Mouse (Mus musculus): Measurements from ENCODE around the gene Esr1. TPM values are rescaled to one million over a fixed set of nuclear protein-coding genes. Genes with fewer than 3 reads are reported as not detected.

The Esr1 gene
- polyA plus RNA-seq, 2 experiments = 0.79 to 1.1 TPM

DNA sequence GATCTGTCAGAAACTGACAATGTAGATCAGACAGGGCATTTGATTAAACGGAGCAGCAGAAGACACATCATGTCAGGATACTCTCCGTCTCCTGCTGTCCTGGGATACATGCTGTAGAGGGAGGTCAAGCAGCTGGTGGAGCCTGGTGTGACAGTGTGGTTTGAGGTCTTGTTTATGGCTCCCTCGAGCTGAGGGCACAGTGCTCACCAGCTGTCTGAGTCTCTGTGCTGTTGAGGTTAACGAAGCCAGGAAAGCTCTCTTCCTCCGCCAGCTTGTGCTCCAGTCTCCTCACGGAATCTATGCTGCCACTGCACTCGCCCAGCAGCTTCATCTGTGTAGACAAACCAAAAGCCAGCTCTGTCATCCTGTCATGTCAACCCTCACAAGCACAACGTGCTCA lies 429.9 kb downstream of the Esr1 start:
- WGBS = 65% methylated on average over 8 of the region's 8 CpGs
- no peak overlapping the region for H3K4me2 ChIP-seq (replicated peaks; ENCODE audit: low read depth, low read length, severe bottlenecking)

DNA sequence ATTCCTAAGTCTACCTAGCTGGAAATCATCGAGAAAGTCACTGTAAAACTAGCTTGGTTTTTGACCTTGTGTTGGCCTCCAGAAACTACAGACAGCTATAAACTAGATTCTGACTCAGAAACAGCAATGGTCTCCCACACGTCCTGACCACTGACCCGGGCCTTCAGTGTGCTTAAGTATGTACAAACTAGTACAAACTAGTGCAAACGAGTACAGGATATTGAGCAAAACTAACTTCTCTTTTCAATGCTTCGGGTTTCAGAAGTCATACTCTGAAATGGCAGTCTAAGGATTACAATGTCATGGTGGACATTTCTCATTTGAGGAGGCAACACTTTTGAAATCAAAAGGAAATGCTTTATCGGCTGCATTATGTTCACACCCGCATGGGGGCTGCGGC lies 433.1 kb downstream of the Esr1 start:
- Histone ChIP-seq H3K4me1 (ENCODE audit: control insufficient read depth, insufficient read depth, low read length) (peaks cover 5% of the 10 kb centered on the region; the same call in 1 of the 2 replicates), H3K4me2 (replicated peaks; ENCODE audit: low read depth, low read length, severe bottlenecking) (no peak overlapping the region), H3K27me3 (ENCODE audit: control insufficient read depth, insufficient read depth, low read length) (no peaks in the 10 kb centered on the region), H3K9me3 (ENCODE audit: control insufficient read depth, low read length) (no peaks in the 10 kb centered on the region), H3K9ac (ENCODE audit: low read depth, low read length, severe bottlenecking) (no peak overlapping the region), H3K4me3 (replicated peaks; ENCODE audit: low read length) (no peak overlapping the region), H3K27ac (replicated peaks; ENCODE audit: low read depth, low read length) (no peak overlapping the region), H3K36me3 (ENCODE audit: control insufficient read depth, insufficient read depth, low read length) (peaks cover 29% of the 10 kb centered on the region)
- no peak for ATAC-seq (ENCODE audit: low FRiP score, low read depth)
- 87% methylated on average over 8 of the region's 8 CpGs for WGBS
- DNase-seq (ENCODE audit: low spot score) = no peak
- TF ChIP-seq POLR2A (IDR thresholded peaks at IDR 0.05; ENCODE audit: borderline replicate concordance, extremely low read depth, insufficient read depth, insufficient read length) = no peak

More for the DNA sequence above, 429.9 kb downstream of the Esr1 start:
- Histone ChIP-seq H3K27ac (replicated peaks; ENCODE audit: low read depth, low read length) (no peak overlapping the region), H3K4me1 (ENCODE audit: control insufficient read depth, insufficient read depth, low read length) (peaks cover 5% of the 10 kb centered on the region; the same call in 1 of the 2 replicates), H3K9me3 (ENCODE audit: control insufficient read depth, low read length) (no peaks in the 10 kb centered on the region), H3K4me3 (replicated peaks; ENCODE audit: low read length) (no peak overlapping the region), H3K27me3 (ENCODE audit: control insufficient read depth, insufficient read depth, low read length) (no peaks in the 10 kb centered on the region), H3K36me3 (ENCODE audit: control insufficient read depth, insufficient read depth, low read length) (peaks cover 22% of the 10 kb centered on the region), H3K9ac (ENCODE audit: low read depth, low read length, severe bottlenecking) (no peak overlapping the region)
- TF ChIP-seq POLR2A (IDR thresholded peaks at IDR 0.05; ENCODE audit: borderline replicate concordance, extremely low read depth, insufficient read depth, insufficient read length) = no peak
- DNase-seq (ENCODE audit: low spot score) (no peak), ATAC-seq (ENCODE audit: low FRiP score, low read depth) (no peak)

DNA sequence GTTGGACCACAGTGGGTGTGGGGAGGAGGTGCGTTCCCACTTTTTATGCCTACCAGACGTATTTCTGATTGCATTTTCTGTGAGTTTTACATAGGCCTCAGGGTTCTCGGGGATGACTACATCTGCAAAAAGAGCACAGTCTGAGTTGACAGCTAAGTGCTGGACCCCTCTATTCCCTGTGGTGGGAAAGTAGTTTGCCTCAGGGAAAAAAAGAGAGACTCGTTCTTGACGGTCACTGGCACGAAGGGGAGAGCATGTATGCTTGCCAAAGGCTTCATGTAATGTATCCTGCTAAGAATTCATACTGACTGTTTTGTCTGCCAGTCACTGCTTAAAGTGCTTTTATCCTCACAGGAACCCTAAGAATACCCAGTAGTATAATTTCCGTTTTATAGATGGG lies 433.8 kb downstream of the Esr1 start:
- Histone ChIP-seq H3K4me3 (replicated peaks; ENCODE audit: low read length) (no peak overlapping the region), H3K27me3 (ENCODE audit: control insufficient read depth, insufficient read depth, low read length) (no peaks in the 10 kb centered on the region), H3K4me2 (replicated peaks; ENCODE audit: low read depth, low read length, severe bottlenecking) (no peak overlapping the region), H3K4me1 (ENCODE audit: control insufficient read depth, insufficient read depth, low read length) (peaks cover 5% of the 10 kb centered on the region; the same call in 1 of the 2 replicates), H3K9ac (ENCODE audit: low read depth, low read length, severe bottlenecking) (no peak overlapping the region), H3K36me3 (ENCODE audit: control insufficient read depth, insufficient read depth, low read length) (peaks cover 25% of the 10 kb centered on the region), H3K9me3 (ENCODE audit: control insufficient read depth, low read length) (no peaks in the 10 kb centered on the region), H3K27ac (replicated peaks; ENCODE audit: low read depth, low read length) (no peak overlapping the region)
- DNase-seq (ENCODE audit: low spot score) (no peak), ATAC-seq (ENCODE audit: low FRiP score, low read depth) (no peak)
- WGBS = 53% methylated on average over 7 of the region's 7 CpGs
- no peak for TF ChIP-seq POLR2A (IDR thresholded peaks at IDR 0.05; ENCODE audit: borderline replicate concordance, extremely low read depth, insufficient read depth, insufficient read length)

DNA sequence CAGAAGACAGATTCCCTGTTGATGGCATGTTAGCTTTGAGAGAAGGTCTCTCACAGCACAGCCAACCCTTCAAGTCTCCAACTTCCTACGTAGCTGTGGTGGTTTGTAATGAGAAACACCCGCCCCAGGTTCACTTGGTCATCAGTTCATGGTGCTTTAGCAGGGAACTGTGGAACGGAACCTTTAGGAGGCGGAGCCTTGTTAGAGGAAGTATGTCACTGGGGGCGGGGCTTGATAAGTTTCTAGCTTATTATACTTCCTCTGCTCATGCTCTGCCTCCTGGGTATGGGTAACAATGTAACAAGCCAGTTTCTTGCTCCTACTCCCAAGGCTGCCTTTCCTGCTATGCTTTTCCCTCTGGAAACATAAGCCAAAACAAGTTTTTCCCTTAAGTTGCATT lies 434.3 kb downstream of the Esr1 start:
- peaks cover 5% of the 10 kb centered on the region; the same call in 1 of the 2 replicates for H3K4me1 ChIP-seq (ENCODE audit: control insufficient read depth, insufficient read depth, low read length)
- H3K4me2 ChIP-seq (replicated peaks; ENCODE audit: low read depth, low read length, severe bottlenecking) = no peak overlapping the region
- H3K27ac ChIP-seq (replicated peaks; ENCODE audit: low read depth, low read length) = no peak overlapping the region
- ATAC-seq (ENCODE audit: low FRiP score, low read depth) (no peak; the same call in 1 of the 2 replicates), DNase-seq (ENCODE audit: low spot score) (no peak)
- peaks cover 20% of the 10 kb centered on the region for H3K36me3 ChIP-seq (ENCODE audit: control insufficient read depth, insufficient read depth, low read length)
- H3K9ac ChIP-seq (ENCODE audit: low read depth, low read length, severe bottlenecking) = no peak overlapping the region
- no peaks in the 10 kb centered on the region for H3K27me3 ChIP-seq (ENCODE audit: control insufficient read depth, insufficient read depth, low read length)
- no peaks in the 10 kb centered on the region for H3K9me3 ChIP-seq (ENCODE audit: control insufficient read depth, low read length)
- no peak overlapping the region for H3K4me3 ChIP-seq (replicated peaks; ENCODE audit: low read length)
- WGBS = 83% methylated on average over 5 of the region's 5 CpGs
- no peak for TF ChIP-seq POLR2A (IDR thresholded peaks at IDR 0.05; ENCODE audit: borderline replicate concordance, extremely low read depth, insufficient read depth, insufficient read length)

Other genes starting within 250 kb of the Esr1 start
- 12.5 and 14.0 TPM in 2 replicates for gene Zbtb2, start 223.5 kb upstream of the Esr1 start, polyA plus RNA-seq (2012; rRNA removed)
- 13.7 and 15.4 TPM in 2 replicates for gene Zbtb2, start 223.5 kb upstream of the Esr1 start, polyA plus RNA-seq (2014; fragmentation: Nextera tagmentation; extraction: Ambion mirVana)
- 63.4 and 64.0 TPM in 2 replicates for gene Rmnd1, start 179.2 kb upstream of the Esr1 start, polyA plus RNA-seq (2012; rRNA removed)
- gene Rmnd1, start 179.2 kb upstream of the Esr1 start, polyA plus RNA-seq (2014; fragmentation: Nextera tagmentation; extraction: Ambion mirVana) = 46.3 and 53.8 TPM in 2 replicates
- gene Armt1, start 179.1 kb upstream of the Esr1 start, polyA plus RNA-seq (2012; rRNA removed) = 21.9 and 22.0 TPM in 2 replicates
- 17.3 and 18.1 TPM in 2 replicates for gene Armt1, start 179.1 kb upstream of the Esr1 start, polyA plus RNA-seq (2014; fragmentation: Nextera tagmentation; extraction: Ambion mirVana)
- 0.11 and 0.15 TPM in 2 replicates for gene Ccdc170, start 129.1 kb upstream of the Esr1 start, polyA plus RNA-seq (2012; rRNA removed)
- gene Ccdc170, start 129.1 kb upstream of the Esr1 start, polyA plus RNA-seq (2014; fragmentation: Nextera tagmentation; extraction: Ambion mirVana) = not detected in 2 replicates

Data from limb, embryonic 14.5 days (tissue).